Mouse (Mus musculus): ENCODE measurements around the gene Mipep. TPM values are rescaled to one million over a fixed set of nuclear protein-coding genes. Genes with fewer than 3 reads are reported as not detected.

Mipep gene
- polyA plus RNA-seq, 1 experiment = 0.76 TPM

DNA sequence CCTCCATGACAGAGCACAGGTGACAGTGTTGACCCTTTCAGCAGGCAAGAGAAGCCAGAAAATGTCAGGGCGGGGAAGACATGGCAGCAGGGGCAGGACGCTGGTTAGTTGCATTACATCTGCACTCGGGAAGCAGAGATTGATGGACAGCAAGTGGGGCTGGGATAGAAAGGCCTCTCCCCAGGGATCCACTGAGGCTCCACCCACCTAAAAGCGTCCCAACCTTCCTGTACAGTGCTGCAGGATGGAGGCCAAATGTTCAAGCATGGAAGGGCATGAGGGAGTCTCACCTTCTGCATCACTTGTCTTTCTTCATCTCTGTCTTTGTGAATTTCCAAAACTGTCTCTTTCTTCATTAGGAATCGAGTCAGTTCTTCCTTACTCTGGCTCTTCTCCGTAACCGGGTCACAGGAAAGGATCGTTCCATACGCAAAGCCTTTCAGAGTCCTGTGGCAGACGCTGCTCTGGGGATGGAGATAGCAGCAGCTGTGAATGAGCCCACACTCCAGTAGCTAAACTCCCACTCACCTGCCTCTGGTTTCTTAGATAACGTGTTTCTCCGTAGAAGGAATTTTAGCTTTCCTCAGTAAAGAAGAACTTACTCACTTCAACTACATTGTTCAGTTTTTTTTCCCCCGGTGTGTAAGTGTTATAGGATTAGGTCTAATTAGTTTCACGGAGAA lies 57.7 kb downstream of the Mipep start:
- Histone ChIP-seq H3K9me3 (ENCODE audit: control insufficient read depth, low read length) (no peaks in the 10 kb centered on the region), H3K36me3 (ENCODE audit: control insufficient read depth) (peaks cover 9% of the 10 kb centered on the region), H3K4me1 (ENCODE audit: control insufficient read depth) (peaks cover 5% of the 10 kb centered on the region), H3K4me3 (replicated peaks) (no peak overlapping the region), H3K27me3 (ENCODE audit: control insufficient read depth) (no peaks in the 10 kb centered on the region)
- TF ChIP-seq TAL1 (IDR thresholded peaks at IDR 0.05; ENCODE audit: low read length) (no peak), GATA1 (IDR thresholded peaks at IDR 0.05; ENCODE audit: low read length) (no peak)

DNA sequence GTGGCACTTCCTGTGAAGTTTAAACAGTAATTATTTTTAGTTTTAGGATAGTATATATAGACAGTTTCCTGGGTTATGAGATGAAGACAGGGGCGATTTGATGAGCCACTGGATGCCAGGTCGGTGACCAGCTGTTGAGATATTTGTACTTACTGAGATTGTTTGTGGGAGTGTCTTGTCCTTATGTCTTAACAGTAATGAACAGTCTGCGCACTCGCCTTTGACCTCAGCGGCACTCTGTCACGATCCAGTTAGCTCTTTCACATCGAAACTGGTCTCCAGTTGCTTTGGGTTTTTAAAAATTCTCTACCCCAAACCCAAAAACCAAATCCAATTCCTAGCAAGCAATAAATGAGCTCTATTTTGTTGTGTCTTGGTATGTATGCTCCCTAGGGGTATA lies 59.2 kb downstream of the Mipep start:
- Histone ChIP-seq H3K36me3 (ENCODE audit: control insufficient read depth) (peaks cover 9% of the 10 kb centered on the region), H3K27me3 (ENCODE audit: control insufficient read depth) (no peaks in the 10 kb centered on the region), H3K4me1 (ENCODE audit: control insufficient read depth) (peaks cover 4% of the 10 kb centered on the region; the same call in 1 of the 2 replicates)

DNA sequence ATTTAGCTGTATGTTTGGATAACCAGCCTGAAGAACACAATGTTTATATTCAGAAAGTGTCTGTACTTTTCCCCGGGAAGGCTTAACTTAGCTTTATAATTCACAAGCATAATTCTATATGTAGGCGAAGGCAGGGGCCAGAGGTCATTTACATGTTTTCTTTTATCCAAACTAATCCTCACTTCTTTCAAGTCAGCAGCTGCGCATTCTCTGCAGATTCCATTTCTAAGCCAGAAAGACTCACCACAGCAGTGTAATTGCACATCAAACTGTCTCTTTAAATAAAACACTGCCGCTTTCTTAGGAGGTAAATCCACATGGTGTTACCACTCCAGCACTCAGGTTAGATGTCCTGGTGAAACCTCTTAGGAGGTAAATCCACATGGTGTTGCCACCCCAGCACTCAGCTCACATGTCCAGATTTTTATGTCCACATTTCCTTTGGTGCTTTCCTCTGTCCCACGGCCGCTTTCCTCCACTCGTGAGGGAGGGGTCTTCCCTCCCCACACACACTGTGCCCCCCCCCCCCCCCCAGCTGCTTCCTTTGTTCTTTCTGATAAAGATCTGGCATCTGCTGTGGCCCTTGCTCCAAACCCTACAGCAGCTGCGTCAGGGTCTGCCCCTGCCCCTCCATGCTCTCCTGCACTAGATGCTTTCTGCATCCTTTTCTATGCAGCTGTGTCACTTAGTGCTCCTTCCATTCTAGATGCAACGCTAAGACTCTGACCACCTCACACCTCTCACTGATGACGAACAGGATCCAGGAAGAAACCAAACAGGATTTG lies 61.1 kb downstream of the Mipep start:
- H3K4me3 ChIP-seq (replicated peaks) = no peak overlapping the region
- H3K4me1 ChIP-seq (ENCODE audit: control insufficient read depth) = no peaks in the 10 kb centered on the region; the same call in 1 of the 2 replicates
- H3K9me3 ChIP-seq (ENCODE audit: control insufficient read depth, low read length) = no peaks in the 10 kb centered on the region
- no peaks in the 10 kb centered on the region for H3K27me3 ChIP-seq (ENCODE audit: control insufficient read depth)
- TF ChIP-seq TAL1 (IDR thresholded peaks at IDR 0.05; ENCODE audit: low read length) (no peak), GATA1 (IDR thresholded peaks at IDR 0.05; ENCODE audit: low read length) (no peak)
- H3K36me3 ChIP-seq (ENCODE audit: control insufficient read depth) = peaks cover 20% of the 10 kb centered on the region

More for the DNA sequence above, 59.2 kb downstream of the Mipep start:
- Histone ChIP-seq H3K9me3 (ENCODE audit: control insufficient read depth, low read length) (no peaks in the 10 kb centered on the region), H3K4me3 (replicated peaks) (no peak overlapping the region)
- TF ChIP-seq GATA1 (IDR thresholded peaks at IDR 0.05; ENCODE audit: low read length) (no peak), TAL1 (IDR thresholded peaks at IDR 0.05; ENCODE audit: low read length) (no peak)

DNA sequence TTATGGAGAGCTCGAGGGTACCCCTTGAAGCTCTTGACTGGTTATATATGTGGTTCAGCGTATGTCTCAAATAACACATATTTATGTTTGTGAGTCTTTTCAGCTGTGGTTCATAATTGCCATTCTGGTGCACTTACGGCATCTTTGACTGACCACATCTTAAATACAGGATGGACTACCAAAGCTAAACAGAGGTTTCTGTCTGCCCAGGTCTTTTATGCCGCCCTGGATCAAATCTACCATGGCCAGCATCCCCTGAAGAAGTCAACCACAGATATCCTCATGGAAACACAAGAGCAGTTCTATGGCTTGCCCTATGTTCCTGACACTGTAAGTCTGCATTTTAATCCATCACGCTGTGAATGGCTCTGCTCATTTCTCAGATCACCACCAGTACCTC lies 61.8 kb downstream of the Mipep start:
- H3K9me3 ChIP-seq (ENCODE audit: control insufficient read depth, low read length) = no peaks in the 10 kb centered on the region
- no peak overlapping the region for H3K4me3 ChIP-seq (replicated peaks)
- no peaks in the 10 kb centered on the region for H3K27me3 ChIP-seq (ENCODE audit: control insufficient read depth)
- peaks cover 24% of the 10 kb centered on the region for H3K36me3 ChIP-seq (ENCODE audit: control insufficient read depth)
- H3K4me1 ChIP-seq (ENCODE audit: control insufficient read depth) = no peaks in the 10 kb centered on the region; the same call in 1 of the 2 replicates
- TF ChIP-seq TAL1 (IDR thresholded peaks at IDR 0.05; ENCODE audit: low read length) (no peak), GATA1 (IDR thresholded peaks at IDR 0.05; ENCODE audit: low read length) (no peak)

DNA sequence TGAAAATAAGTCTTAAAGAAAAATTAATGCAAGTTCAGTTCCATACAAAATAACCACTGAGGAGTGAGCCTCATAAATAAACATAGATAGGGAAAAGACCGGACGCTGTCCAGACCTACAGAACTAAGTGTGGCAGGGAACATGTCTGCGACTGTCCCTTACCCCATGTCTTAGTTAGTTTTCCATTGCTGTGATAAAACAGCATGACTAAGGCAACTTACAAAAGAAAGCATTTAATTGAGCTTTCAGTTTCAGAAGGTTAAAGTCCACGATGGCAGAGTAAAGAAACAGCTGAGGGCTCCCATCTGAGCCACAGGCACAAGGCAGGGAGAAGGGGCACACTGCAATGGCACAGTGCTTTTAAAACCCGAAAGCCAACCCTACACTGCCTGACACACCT lies 63.8 kb downstream of the Mipep start:
- Histone ChIP-seq H3K27me3 (ENCODE audit: control insufficient read depth) (no peaks in the 10 kb centered on the region), H3K4me1 (ENCODE audit: control insufficient read depth) (no peaks in the 10 kb centered on the region; the same call in 1 of the 2 replicates), H3K9me3 (ENCODE audit: control insufficient read depth, low read length) (no peaks in the 10 kb centered on the region), H3K36me3 (ENCODE audit: control insufficient read depth) (peaks cover 30% of the 10 kb centered on the region), H3K4me3 (replicated peaks) (no peak overlapping the region)
- TF ChIP-seq TAL1 (IDR thresholded peaks at IDR 0.05; ENCODE audit: low read length) (no peak), GATA1 (IDR thresholded peaks at IDR 0.05; ENCODE audit: low read length) (no peak)

DNA sequence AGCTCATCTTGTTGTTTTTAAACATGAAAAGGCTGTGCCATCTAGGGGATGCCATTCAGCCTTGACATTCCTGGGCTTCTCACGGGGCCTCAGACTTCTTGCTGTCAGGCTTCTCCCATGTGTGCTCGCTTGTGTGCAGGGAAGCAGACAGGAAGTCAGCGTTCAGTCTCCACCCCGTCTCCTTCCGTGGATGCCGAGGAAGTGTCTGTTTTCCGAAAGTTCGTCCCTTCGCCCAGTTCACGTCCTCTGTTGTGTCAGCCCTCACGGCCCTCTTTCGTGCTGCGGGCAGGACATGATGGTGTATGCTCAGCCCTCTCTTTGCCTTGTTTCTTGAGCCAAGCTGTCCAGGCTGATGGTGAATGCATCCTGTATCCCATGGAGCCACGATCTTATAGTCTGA lies 65.7 kb downstream of the Mipep start:
- Histone ChIP-seq H3K27me3 (ENCODE audit: control insufficient read depth) (no peaks in the 10 kb centered on the region), H3K4me3 (replicated peaks) (no peak overlapping the region), H3K36me3 (ENCODE audit: control insufficient read depth) (peaks cover 34% of the 10 kb centered on the region), H3K9me3 (ENCODE audit: control insufficient read depth, low read length) (no peaks in the 10 kb centered on the region), H3K4me1 (ENCODE audit: control insufficient read depth) (no peaks in the 10 kb centered on the region; the same call in 1 of the 2 replicates)
- TF ChIP-seq GATA1 (IDR thresholded peaks at IDR 0.05; ENCODE audit: low read length) = no peak
- no peak for TF ChIP-seq TAL1 (IDR thresholded peaks at IDR 0.05; ENCODE audit: low read length)

- H3K36me3 ChIP-seq (ENCODE audit: control insufficient read depth) = peaks cover 34% of the 10 kb centered on the region
These were observed 67.3 kb downstream of the Mipep start for GRCm38 (mm10) chr14:60851632-60852031.

GRCm38 (mm10) chr14:60856199-60856912 lies 72.0 kb downstream of the Mipep start:
- H3K9me3 ChIP-seq (ENCODE audit: control insufficient read depth, low read length) = no peaks in the 10 kb centered on the region
- no peak for TF ChIP-seq GATA1 (IDR thresholded peaks at IDR 0.05; ENCODE audit: low read length)
- no peak for TF ChIP-seq TAL1 (IDR thresholded peaks at IDR 0.05; ENCODE audit: low read length)
- peaks cover 17% of the 10 kb centered on the region for H3K36me3 ChIP-seq (ENCODE audit: control insufficient read depth)
- no peaks in the 10 kb centered on the region for H3K27me3 ChIP-seq (ENCODE audit: control insufficient read depth)
- H3K4me3 ChIP-seq (replicated peaks) = no peak overlapping the region
- no peaks in the 10 kb centered on the region for H3K4me1 ChIP-seq (ENCODE audit: control insufficient read depth)

More at GRCm38 (mm10) chr14:60851632-60852031, 67.3 kb downstream of the Mipep start:
- TF ChIP-seq TAL1 (IDR thresholded peaks at IDR 0.05; ENCODE audit: low read length) (no peak), GATA1 (IDR thresholded peaks at IDR 0.05; ENCODE audit: low read length) (no peak)
- Histone ChIP-seq H3K4me3 (replicated peaks) (no peak overlapping the region), H3K4me1 (ENCODE audit: control insufficient read depth) (no peaks in the 10 kb centered on the region; the same call in 1 of the 2 replicates), H3K9me3 (ENCODE audit: control insufficient read depth, low read length) (no peaks in the 10 kb centered on the region), H3K27me3 (ENCODE audit: control insufficient read depth) (no peaks in the 10 kb centered on the region)

DNA sequence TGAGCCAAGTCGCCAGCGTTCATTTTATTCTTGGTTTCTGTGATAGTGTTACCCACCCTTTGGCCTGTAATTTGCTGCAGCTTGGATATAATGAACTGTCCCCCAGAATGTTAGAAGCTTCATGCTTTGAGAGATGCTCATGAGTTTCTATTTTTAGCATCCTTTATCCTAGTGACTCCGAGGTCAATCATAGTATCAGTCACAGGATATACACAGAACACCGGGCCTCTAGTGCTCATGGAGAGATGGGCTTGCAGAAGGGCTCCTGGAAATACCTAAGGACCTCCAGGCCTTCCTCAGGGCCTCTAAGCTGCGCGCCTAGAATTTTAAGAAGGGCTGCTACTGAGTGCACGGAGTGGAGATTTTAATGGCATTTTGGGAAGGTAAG lies 72.5 kb downstream of the Mipep start:
- no peak overlapping the region for H3K4me3 ChIP-seq (replicated peaks)
- peaks cover 11% of the 10 kb centered on the region for H3K36me3 ChIP-seq (ENCODE audit: control insufficient read depth)
- H3K9me3 ChIP-seq (ENCODE audit: control insufficient read depth, low read length) = no peaks in the 10 kb centered on the region
- no peaks in the 10 kb centered on the region for H3K27me3 ChIP-seq (ENCODE audit: control insufficient read depth)
- H3K4me1 ChIP-seq (ENCODE audit: control insufficient read depth) = no peaks in the 10 kb centered on the region
- TF ChIP-seq GATA1 (IDR thresholded peaks at IDR 0.05; ENCODE audit: low read length) (no peak), TAL1 (IDR thresholded peaks at IDR 0.05; ENCODE audit: low read length) (no peak)
